Mouse (Mus musculus) heart, embryonic 15.5 days (tissue): Measurements from ENCODE around the gene Acly. TPM values are rescaled to one million over a fixed set of nuclear protein-coding genes. Genes with fewer than 3 reads are reported as not detected.

Experiments
- ATAC-seq: fragments of 200-750 bp; cut with Nextera tagmentation; replicated peaks from 2 replicates; pipeline ENCODE4 v1.8.0; 2017; ENCODE audit warnings: low read depth, moderate TSS enrichment; ENCODE audit not compliant: insufficient number of reproducible peaks, insufficient read depth, low FRiP score
- H3K27ac ChIP-seq: fragments of 300-500 bp; sonication (generic); 2 replicates; pipeline ENCODE4 v1.5.1; 2015; ENCODE audit warnings: mild to moderate bottlenecking, inconsistent platforms
- H3K27me3 ChIP-seq: fragments of 300-500 bp; sonication (generic); 2 replicates; pipeline ENCODE4 v1.6.1; 2015; ENCODE audit warnings: inconsistent platforms
- H3K36me3 ChIP-seq: fragments of 300-500 bp; sonication (generic); 2 replicates; pipeline ENCODE4 v1.6.1; 2015; ENCODE audit warnings: mild to moderate bottlenecking, inconsistent platforms
- H3K4me1 ChIP-seq: fragments of 300-500 bp; sonication (generic); replicated peaks from 2 replicates; pipeline ENCODE4 v1.6.1; 2015; ENCODE audit warnings: inconsistent platforms
- H3K4me2 ChIP-seq: fragments of 300-500 bp; sonication (generic); 2 replicates; pipeline ENCODE4 v1.6.1; 2015; ENCODE audit warnings: inconsistent platforms, mild to moderate bottlenecking, moderate library complexity
- H3K4me3 ChIP-seq: fragments of 300-500 bp; sonication (generic); 2 replicates; pipeline ENCODE4 v1.5.1; 2015; ENCODE audit warnings: mild to moderate bottlenecking, inconsistent platforms
- H3K9ac ChIP-seq: fragments of 300-500 bp; sonication (generic); 2 replicates; pipeline ENCODE4 v1.6.1; 2015; ENCODE audit warnings: mild to moderate bottlenecking, inconsistent platforms
- H3K9me3 ChIP-seq: fragments of 300-500 bp; sonication (generic); replicated peaks from 2 replicates; pipeline ENCODE4 v1.6.1; 2016; ENCODE audit warnings: inconsistent platforms
- WGBS: fragments of 180-500 bp; shearing (Covaris S2); methylation state at CpG from one replicate; pipeline ENCODE4 v1.1.7; 2015; ENCODE audit warnings: mixed read lengths; 5-methylcytosine and 5-hydroxymethylcytosine counted together
- polyA plus RNA-seq: library from polyadenylated mRNA; unstranded; fragments of >200 nt; fragmentation: Nextera tagmentation; extraction: Ambion mirVana; gene quantifications from 2 replicates; pipeline ENCODE4 v1.2.1, GENCODE M21; 2015

Gene Acly
- polyA plus RNA-seq, 1 experiment from 2014 or later = 49.5 TPM

DNA sequence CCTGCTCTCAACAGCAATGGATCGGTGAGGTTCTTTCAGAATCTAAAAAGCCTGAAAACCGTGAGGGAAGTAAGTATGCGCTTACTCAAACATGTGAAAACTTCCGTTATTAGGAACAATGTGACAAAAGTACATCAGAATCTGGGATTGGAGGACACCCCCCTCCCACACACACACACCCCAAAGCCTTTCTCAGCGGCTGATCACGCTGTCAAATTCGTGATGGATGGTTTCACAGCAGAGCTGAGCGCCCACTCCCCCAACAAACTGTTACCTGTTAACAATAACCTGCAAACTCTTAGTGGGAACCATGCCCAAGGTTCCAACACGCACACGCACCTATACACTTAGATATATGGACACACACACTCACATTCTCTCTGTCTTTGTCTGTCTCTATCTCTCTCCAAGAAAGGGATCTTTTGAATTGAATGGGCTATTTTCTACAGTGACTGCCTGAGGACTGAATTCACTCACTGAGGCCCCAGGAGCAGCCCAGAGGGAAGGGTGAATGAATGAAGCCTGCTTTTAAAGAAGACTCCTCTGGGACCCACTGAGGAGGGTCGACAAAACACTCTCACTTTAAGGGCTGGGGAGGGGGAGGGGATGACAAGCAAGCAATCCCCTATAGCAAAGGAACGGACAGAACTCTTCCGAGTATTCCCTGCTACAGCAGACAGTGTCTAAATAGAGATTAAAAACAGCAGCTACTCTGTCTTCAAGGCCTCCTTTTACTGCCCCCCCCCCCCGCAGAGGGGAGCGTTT, 1.6 kb downstream of the Acly start:
- WGBS = 36% methylated on average over 15 of the region's 15 CpGs

DNA sequence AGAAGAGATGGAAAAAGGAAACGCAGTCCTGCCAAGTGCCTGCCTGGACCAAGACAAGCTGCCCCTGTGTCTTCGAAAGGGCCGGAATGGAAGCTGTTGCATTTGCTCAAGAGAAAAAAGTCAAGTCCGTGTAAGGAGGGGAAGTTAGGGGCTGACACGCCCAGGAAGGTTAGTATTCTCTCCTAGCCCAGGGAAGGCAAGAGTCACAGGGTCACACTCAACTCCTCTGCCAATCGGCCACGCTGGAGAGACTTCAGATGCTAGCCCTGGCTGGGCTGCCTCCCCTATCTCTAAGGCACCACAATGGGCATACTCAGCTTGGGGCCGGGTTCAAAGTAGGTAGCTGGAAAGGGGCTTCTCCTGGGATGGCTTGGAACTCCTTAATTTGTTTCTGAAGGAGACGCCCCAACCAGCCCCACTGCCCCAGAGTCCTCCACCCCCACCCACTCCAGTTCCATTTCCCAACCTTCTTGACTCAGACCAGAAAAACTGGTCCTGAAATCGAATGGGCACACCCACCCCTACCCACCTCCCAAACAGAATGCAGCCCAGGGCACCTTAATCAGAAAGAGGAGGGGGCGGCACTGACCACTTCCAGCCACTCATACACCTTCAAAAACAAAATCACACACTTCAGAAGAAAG, 2.7 kb downstream of the Acly start:
- H3K4me3 ChIP-seq = no peak overlapping the region
- no peaks in the 10 kb centered on the region for H3K9me3 ChIP-seq
- no peak overlapping the region for H3K9ac ChIP-seq
- H3K27me3 ChIP-seq = no peaks in the 10 kb centered on the region
- peaks cover 29% of the 10 kb centered on the region for H3K36me3 ChIP-seq
- WGBS = 57% methylated on average over 11 of the region's 11 CpGs
- no peak for ATAC-seq
- H3K27ac ChIP-seq = 0 out of 2 replicates have a peak overlapping the region, but pooled peaks have one; percentile 29
- peaks cover 38% of the 10 kb centered on the region for H3K4me1 ChIP-seq
- peak overlapping the region; percentile 2; the same call in 1 of the 2 replicates for H3K4me2 ChIP-seq

More for the DNA sequence above, 1.6 kb downstream of the Acly start:
- H3K27ac ChIP-seq = no peak overlapping the region
- no peak for ATAC-seq
- peaks cover 38% of the 10 kb centered on the region for H3K4me1 ChIP-seq
- H3K36me3 ChIP-seq = peaks cover 21% of the 10 kb centered on the region
- H3K9me3 ChIP-seq = no peaks in the 10 kb centered on the region
- H3K27me3 ChIP-seq = no peaks in the 10 kb centered on the region
- H3K9ac ChIP-seq = peak overlapping the region; percentile 85
- peak overlapping the region; percentile 80 for H3K4me2 ChIP-seq
- peak overlapping the region; percentile 94 for H3K4me3 ChIP-seq

DNA sequence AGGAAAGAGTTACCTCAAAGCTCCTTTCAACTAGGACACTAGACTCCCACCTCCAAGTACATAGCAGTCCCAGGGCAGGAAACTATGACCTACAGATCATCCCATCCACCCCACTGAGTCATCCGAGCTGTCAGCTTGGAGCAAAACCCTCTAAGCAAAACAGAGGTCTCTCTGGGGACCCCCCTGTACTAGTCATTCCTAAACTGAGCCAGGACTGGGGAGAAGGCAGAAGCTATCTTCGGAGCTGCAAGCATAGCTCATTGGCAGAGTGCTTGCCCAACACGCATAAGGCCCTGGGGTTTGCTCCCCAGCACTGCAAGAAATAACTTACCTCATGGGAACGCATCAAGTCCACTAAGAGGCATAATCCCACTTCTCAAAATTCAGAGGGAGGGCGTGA, 3.4 kb downstream of the Acly start:
- ATAC-seq = no peak
- Histone ChIP-seq H3K27ac (no peak overlapping the region), H3K4me2 (no peak overlapping the region), H3K9me3 (no peaks in the 10 kb centered on the region), H3K4me3 (no peak overlapping the region), H3K9ac (no peak overlapping the region), H3K4me1 (peaks cover 38% of the 10 kb centered on the region), H3K36me3 (peaks cover 37% of the 10 kb centered on the region), H3K27me3 (no peaks in the 10 kb centered on the region)
- WGBS = 77% methylated on average over 5 of the region's 5 CpGs

DNA sequence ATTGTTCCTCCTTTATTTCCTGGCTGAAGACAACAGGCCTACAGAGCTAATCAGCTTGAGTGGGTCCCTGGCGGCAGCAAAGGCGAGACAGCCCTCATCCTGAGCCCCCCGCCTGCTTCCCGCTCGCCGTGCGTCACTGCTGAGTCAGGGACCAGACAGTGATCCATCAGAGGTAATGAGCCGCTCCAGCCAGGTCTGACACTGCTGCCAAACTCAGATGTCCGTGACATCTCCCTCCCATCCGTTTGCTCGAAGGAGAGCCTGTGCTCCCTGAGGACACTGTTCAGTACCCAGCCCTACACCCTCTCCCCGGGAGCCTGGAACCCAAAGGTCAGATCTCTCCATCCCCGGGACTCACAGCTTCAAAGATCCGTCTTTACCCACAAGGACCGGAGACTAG, 7.0 kb downstream of the Acly start:
- Histone ChIP-seq H3K9me3 (no peaks in the 10 kb centered on the region), H3K4me3 (no peak overlapping the region), H3K4me2 (no peak overlapping the region), H3K27me3 (no peaks in the 10 kb centered on the region), H3K27ac (no peak overlapping the region), H3K9ac (no peak overlapping the region), H3K36me3 (peaks cover 68% of the 10 kb centered on the region), H3K4me1 (peaks cover 18% of the 10 kb centered on the region)
- WGBS = 74% methylated on average over 15 of the region's 15 CpGs
- ATAC-seq = no peak; the same call in 1 of the 2 replicates

DNA sequence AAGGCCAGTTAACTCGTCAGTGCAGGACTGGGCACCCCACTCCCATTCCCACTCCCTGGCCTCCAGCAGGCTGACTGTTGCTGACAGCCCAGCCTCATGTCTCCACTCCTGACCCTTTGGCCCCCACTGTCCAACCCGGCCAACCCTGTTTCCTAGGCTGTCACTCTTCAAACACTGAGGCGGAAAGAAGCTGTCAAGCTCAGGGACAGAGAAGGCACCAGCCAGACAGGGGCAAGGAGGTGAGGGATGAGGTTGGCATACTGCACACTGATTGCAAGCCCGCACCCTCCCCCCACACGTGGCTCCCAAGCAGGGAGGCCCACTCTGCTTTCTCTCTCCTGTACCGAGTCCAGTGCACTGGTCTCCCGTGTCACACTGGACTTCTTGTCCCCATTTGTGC, 8.6 kb downstream of the Acly start:
- H3K4me2 ChIP-seq = no peak overlapping the region
- 79% methylated on average over 7 of the region's 7 CpGs for WGBS
- no peaks in the 10 kb centered on the region for H3K9me3 ChIP-seq
- H3K9ac ChIP-seq = no peak overlapping the region
- 0 out of 2 replicates have a peak, but pooled peaks cover 1% of the 10 kb centered on the region for H3K4me1 ChIP-seq
- no peak overlapping the region for H3K27ac ChIP-seq
- H3K36me3 ChIP-seq = peaks cover 85% of the 10 kb centered on the region
- no peak overlapping the region for H3K4me3 ChIP-seq
- no peaks in the 10 kb centered on the region for H3K27me3 ChIP-seq
- ATAC-seq = no peak

DNA sequence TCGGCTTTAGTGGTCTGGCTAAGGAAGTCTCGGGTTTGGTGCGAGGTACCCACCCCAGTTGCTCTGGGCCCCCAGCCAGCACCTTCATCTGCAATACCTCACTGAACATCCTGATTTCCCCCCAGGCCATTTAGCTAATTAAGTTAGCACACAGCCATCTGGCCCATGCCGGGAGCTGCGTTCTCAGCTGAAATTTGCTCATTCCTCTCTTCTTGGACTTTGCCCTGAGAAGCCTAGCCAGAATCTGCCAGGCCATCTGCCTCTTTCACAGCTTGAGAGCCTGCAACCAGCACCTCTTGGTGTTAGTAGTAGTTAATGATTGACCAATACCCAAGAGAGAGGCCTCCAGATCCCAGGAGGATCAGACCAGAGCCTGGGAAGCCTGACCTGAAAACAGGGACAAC, 9.6 kb downstream of the Acly start:
- Histone ChIP-seq H3K27me3 (no peaks in the 10 kb centered on the region), H3K36me3 (peaks cover 92% of the 10 kb centered on the region), H3K4me2 (no peak overlapping the region), H3K4me3 (no peak overlapping the region), H3K27ac (no peak overlapping the region), H3K9me3 (no peaks in the 10 kb centered on the region), H3K4me1 (no peaks in the 10 kb centered on the region), H3K9ac (no peak overlapping the region)
- 76% methylated on average over 5 of the region's 5 CpGs for WGBS
- ATAC-seq = no peak

DNA sequence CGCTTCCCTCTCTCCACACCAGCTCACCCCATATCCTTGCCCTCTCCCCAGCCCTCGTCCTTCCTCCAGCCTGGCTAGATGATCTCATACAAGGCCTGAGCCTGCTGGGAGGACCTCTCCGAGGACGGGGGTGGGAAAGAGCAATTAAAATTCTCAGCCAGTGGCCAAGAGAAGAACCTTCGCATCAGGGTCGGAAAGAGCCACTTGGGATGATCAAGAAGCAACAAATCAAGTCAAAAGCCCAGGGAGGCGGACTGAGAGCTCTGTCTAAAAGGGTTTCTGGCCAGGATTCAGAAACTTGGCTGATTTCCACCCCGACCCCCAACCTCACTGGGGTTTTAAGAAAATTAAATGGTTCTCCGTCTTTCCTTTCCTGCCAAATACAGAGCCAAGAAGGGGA, 11.5 kb downstream of the Acly start:
- ATAC-seq = no peak
- 70% methylated on average over 9 of the region's 9 CpGs for WGBS

DNA sequence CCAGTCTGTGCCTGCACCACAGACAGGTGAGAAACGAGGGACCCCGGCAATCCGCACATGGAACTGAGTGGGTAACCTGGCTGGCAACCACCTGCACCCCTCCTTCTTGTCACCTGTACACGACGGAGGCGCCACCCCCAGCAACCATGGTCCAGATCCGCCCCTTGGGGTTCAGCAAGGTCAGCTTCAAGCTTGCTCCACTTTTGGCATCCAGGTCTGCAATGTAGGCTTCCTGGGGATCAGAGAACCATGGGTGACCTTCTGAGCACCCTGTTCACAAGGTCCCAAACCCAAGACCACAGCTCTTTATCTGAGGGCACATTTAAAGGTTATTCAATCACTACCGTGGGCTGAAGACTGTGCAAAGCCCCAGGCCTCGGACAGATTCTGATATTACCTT, 12.0 kb downstream of the Acly start:
- Histone ChIP-seq H3K9ac (no peak overlapping the region), H3K4me3 (no peak overlapping the region), H3K4me2 (no peak overlapping the region), H3K27ac (no peak overlapping the region), H3K9me3 (no peaks in the 10 kb centered on the region), H3K36me3 (peaks cover 95% of the 10 kb centered on the region), H3K4me1 (no peaks in the 10 kb centered on the region), H3K27me3 (no peaks in the 10 kb centered on the region)
- 91% methylated on average over 9 of the region's 9 CpGs for WGBS
- ATAC-seq = no peak

More for the DNA sequence above, 11.5 kb downstream of the Acly start:
- Histone ChIP-seq H3K4me2 (no peak overlapping the region), H3K4me1 (no peaks in the 10 kb centered on the region), H3K9me3 (no peaks in the 10 kb centered on the region), H3K36me3 (peaks cover 92% of the 10 kb centered on the region), H3K4me3 (no peak overlapping the region), H3K27ac (no peak overlapping the region), H3K27me3 (no peaks in the 10 kb centered on the region), H3K9ac (no peak overlapping the region)

DNA sequence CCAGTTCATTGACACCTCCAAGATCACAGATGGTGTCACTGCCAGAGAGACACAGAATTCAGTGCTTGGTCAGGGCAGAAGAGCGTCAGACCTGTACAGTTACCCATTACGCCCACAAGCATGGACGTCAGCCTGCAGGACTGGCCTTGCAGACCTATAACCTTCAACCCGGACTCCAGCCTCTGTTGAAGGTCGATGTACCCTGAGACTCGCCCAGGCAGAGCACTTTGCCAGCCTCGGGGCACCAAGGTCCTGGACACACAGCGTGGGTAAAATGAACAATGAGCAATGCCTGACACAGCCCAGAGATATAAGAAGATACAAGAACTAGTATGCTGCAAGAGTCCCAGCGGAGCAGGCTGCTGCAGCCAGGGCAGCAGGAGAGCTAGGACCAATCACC, 12.7 kb downstream of the Acly start:
- Histone ChIP-seq H3K4me2 (no peak overlapping the region), H3K27ac (no peak overlapping the region), H3K9ac (no peak overlapping the region), H3K27me3 (no peaks in the 10 kb centered on the region), H3K9me3 (no peaks in the 10 kb centered on the region), H3K4me1 (no peaks in the 10 kb centered on the region), H3K4me3 (no peak overlapping the region), H3K36me3 (peaks cover 90% of the 10 kb centered on the region)
- ATAC-seq = no peak
- 84% methylated on average over 9 of the region's 9 CpGs for WGBS

DNA sequence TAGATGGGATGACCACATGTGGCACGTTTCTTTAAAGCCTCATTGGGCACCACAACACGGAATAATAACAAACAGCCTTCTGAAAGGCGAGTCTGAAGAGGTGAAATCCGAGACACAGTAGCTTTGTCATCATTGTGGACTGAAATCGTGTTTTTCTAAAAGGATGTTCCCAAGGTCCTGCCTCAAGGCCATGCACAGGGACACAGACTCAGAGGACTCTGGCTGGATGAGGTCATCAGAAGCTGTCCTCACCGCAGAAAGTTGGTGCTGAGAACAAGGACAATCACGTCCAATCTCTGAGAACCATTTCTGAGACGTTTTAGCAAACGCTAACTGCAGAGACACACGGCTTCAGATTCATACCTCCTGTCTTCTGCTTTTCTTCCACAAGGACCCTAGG, 14.1 kb downstream of the Acly start:
- WGBS = 82% methylated on average over 10 of the region's 10 CpGs
- no peaks in the 10 kb centered on the region for H3K4me1 ChIP-seq
- ATAC-seq = no peak
- H3K27me3 ChIP-seq = no peaks in the 10 kb centered on the region
- no peak overlapping the region for H3K4me2 ChIP-seq
- peaks cover 88% of the 10 kb centered on the region for H3K36me3 ChIP-seq
- H3K9ac ChIP-seq = no peak overlapping the region
- no peaks in the 10 kb centered on the region for H3K9me3 ChIP-seq
- H3K27ac ChIP-seq = no peak overlapping the region
- H3K4me3 ChIP-seq = no peak overlapping the region

DNA sequence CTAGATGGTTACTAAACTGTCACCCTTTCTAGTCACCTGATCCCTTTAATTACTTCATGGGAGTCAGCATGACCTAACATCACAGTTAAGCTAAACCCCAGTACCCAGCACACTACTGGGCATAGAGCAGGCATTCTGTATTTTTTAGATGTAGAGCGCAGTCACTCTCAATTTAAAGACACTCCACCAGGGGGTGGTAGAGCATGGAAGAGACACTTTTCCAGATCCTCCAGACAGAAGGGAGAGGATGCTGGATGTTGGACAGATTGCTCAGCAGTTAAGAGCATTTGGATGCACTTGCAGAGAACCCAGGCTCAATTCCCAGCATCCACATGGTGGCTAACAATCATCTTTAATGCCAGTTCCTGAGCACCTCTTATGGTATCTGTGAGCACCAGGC, 15.4 kb downstream of the Acly start:
- Histone ChIP-seq H3K36me3 (peaks cover 86% of the 10 kb centered on the region), H3K4me1 (no peaks in the 10 kb centered on the region), H3K4me2 (no peak overlapping the region), H3K27ac (no peak overlapping the region), H3K27me3 (no peaks in the 10 kb centered on the region), H3K9me3 (no peaks in the 10 kb centered on the region), H3K4me3 (no peak overlapping the region), H3K9ac (no peak overlapping the region)
- WGBS = 84% methylated on average over 1 of the region's 1 CpGs
- no peak for ATAC-seq

DNA sequence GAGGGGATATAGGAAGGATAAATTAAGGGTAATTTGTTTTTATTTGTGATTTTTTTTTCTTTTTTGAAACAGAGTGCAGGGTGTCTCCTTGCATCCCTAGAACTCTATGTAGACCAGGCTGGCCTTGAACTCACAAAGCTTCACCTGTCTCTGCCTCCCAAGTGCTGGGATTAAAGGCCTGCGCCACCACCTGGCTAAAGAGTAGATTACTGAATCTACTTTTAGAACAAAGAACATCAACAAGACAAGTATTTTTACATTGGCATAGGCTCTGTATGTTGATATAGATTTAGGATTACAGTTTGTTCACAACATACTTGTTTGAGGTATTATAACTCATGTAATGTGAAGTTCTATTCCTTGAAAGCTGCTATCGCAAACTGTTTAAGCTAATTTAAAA, 17.2 kb downstream of the Acly start:
- WGBS = 94% methylated on average over 2 of the region's 2 CpGs
- Histone ChIP-seq H3K27ac (no peak overlapping the region), H3K27me3 (no peaks in the 10 kb centered on the region), H3K4me2 (no peak overlapping the region), H3K9me3 (no peaks in the 10 kb centered on the region), H3K36me3 (peaks cover 89% of the 10 kb centered on the region), H3K9ac (no peak overlapping the region), H3K4me1 (no peaks in the 10 kb centered on the region), H3K4me3 (no peak overlapping the region)
- no peak for ATAC-seq
